Mouse (Mus musculus): ENCODE measurements around the gene Spns3. TPM values are rescaled to one million over a fixed set of nuclear protein-coding genes. Genes with fewer than 3 reads are reported as not detected.

Gene Spns3
- polyA plus RNA-seq, 1 experiment from 2014 or later: 1.9 TPM

GRCm38 (mm10) chr11:72466694-72467507 is 83.4 kb downstream of the Spns3 start:
- H3K9ac ChIP-seq (replicated peaks): 0 out of 2 replicates have a peak overlapping the region, but pooled peaks have one; percentile 48
- TF ChIP-seq CTCF (IDR thresholded peaks at IDR 0.05; ENCODE audit: low read depth) (no peak), EP300 (IDR thresholded peaks at IDR 0.05; ENCODE audit: low read depth) (no peak)
- peaks cover 61% of the 10 kb centered on the region for H3K4me1 ChIP-seq (ENCODE audit: insufficient read depth)

GRCm38 (mm10) chr11:72465978-72466693 is 84.2 kb downstream of the Spns3 start:
- Histone ChIP-seq H3K27me3 (ENCODE audit: insufficient read depth, low read length) (no peaks in the 10 kb centered on the region), H3K4me3 (ENCODE audit: low read depth, low read length) (no peak overlapping the region), H3K9me3 (ENCODE audit: low read length) (no peaks in the 10 kb centered on the region), H3K27ac (ENCODE audit: low read depth) (peak overlapping the region; percentile 86), H3K36me3 (replicated peaks; ENCODE audit: insufficient read depth, low read length) (peaks cover 3% of the 10 kb centered on the region; the same call in 1 of the 2 replicates), H3K9ac (replicated peaks) (0 out of 2 replicates have a peak overlapping the region, but pooled peaks have one; percentile 48), H3K4me2 (ENCODE audit: low read depth, low read length) (peak overlapping the region; percentile 63), H3K4me1 (ENCODE audit: insufficient read depth) (peaks cover 68% of the 10 kb centered on the region)
- peak; percentile 64 for DNase-seq
- TF ChIP-seq CTCF (IDR thresholded peaks at IDR 0.05; ENCODE audit: low read depth): peak; percentile 26; the same call in 1 of the 2 replicates
- no peak for TF ChIP-seq EP300 (IDR thresholded peaks at IDR 0.05; ENCODE audit: low read depth)
- WGBS (ENCODE audit: insufficient replicate concordance): 46% methylated on average over 11 of the region's 11 CpGs
- ATAC-seq: peak; percentile 75

More at GRCm38 (mm10) chr11:72466694-72467507, 83.4 kb downstream of the Spns3 start:
- 2% methylated on average over 11 of the region's 11 CpGs for WGBS (ENCODE audit: insufficient replicate concordance)
- Histone ChIP-seq H3K4me3 (ENCODE audit: low read depth, low read length) (no peak overlapping the region), H3K27me3 (ENCODE audit: insufficient read depth, low read length) (no peaks in the 10 kb centered on the region), H3K4me2 (ENCODE audit: low read depth, low read length) (peak overlapping the region; percentile 63), H3K36me3 (replicated peaks; ENCODE audit: insufficient read depth, low read length) (peaks cover 3% of the 10 kb centered on the region; the same call in 1 of the 2 replicates), H3K9me3 (ENCODE audit: low read length) (no peaks in the 10 kb centered on the region), H3K27ac (ENCODE audit: low read depth) (peak overlapping the region; percentile 86)
- ATAC-seq (peak; percentile 66), DNase-seq (peak; percentile 49)

- Histone ChIP-seq H3K9me3 (ENCODE audit: low read length) (no peaks in the 10 kb centered on the region), H3K27ac (ENCODE audit: low read depth) (no peak overlapping the region), H3K4me1 (ENCODE audit: insufficient read depth) (peaks cover 62% of the 10 kb centered on the region), H3K9ac (replicated peaks) (no peak overlapping the region), H3K4me3 (ENCODE audit: low read depth, low read length) (no peak overlapping the region), H3K27me3 (ENCODE audit: insufficient read depth, low read length) (no peaks in the 10 kb centered on the region), H3K4me2 (ENCODE audit: low read depth, low read length) (no peak overlapping the region), H3K36me3 (replicated peaks; ENCODE audit: insufficient read depth, low read length) (peaks cover 3% of the 10 kb centered on the region; the same call in 1 of the 2 replicates)
- TF ChIP-seq EP300 (IDR thresholded peaks at IDR 0.05; ENCODE audit: low read depth) (no peak), CTCF (IDR thresholded peaks at IDR 0.05; ENCODE audit: low read depth) (no peak)
- DNase-seq (no peak), ATAC-seq (no peak)
- 78% methylated on average over 3 of the region's 3 CpGs for WGBS (ENCODE audit: insufficient replicate concordance)
These were observed 85.5 kb downstream of the Spns3 start for GRCm38 (mm10) chr11:72464821-72465220.

- TF ChIP-seq CTCF (IDR thresholded peaks at IDR 0.05; ENCODE audit: low read depth): no peak
- no peak for TF ChIP-seq EP300 (IDR thresholded peaks at IDR 0.05; ENCODE audit: low read depth)
- H3K4me3 ChIP-seq (ENCODE audit: low read depth, low read length): no peak overlapping the region
- ATAC-seq (no peak), DNase-seq (no peak)
- no peak overlapping the region for H3K9ac ChIP-seq (replicated peaks)
- no peaks in the 10 kb centered on the region for H3K9me3 ChIP-seq (ENCODE audit: low read length)
- no peak overlapping the region for H3K4me2 ChIP-seq (ENCODE audit: low read depth, low read length)
- peaks cover 45% of the 10 kb centered on the region for H3K4me1 ChIP-seq (ENCODE audit: insufficient read depth)
- H3K36me3 ChIP-seq (replicated peaks; ENCODE audit: insufficient read depth, low read length): peaks cover 7% of the 10 kb centered on the region; the same call in 1 of the 2 replicates
- WGBS (ENCODE audit: insufficient replicate concordance): 40% methylated on average over 5 of the region's 5 CpGs
- H3K27ac ChIP-seq (ENCODE audit: low read depth): peak overlapping the region; percentile 25; the same call in 1 of the 2 replicates
- no peaks in the 10 kb centered on the region for H3K27me3 ChIP-seq (ENCODE audit: insufficient read depth, low read length)
These were observed 88.8 kb downstream of the Spns3 start for GRCm38 (mm10) chr11:72461500-72461981.

GRCm38 (mm10) chr11:72458502-72458901 is 91.8 kb downstream of the Spns3 start:
- H3K4me1 ChIP-seq (ENCODE audit: insufficient read depth): peaks cover 32% of the 10 kb centered on the region
- H3K9ac ChIP-seq (replicated peaks): peak overlapping the region; percentile 38; the same call in 1 of the 2 replicates
- 33% methylated on average over 3 of the region's 3 CpGs for WGBS (ENCODE audit: insufficient replicate concordance)

More at GRCm38 (mm10) chr11:72458502-72458901, 91.8 kb downstream of the Spns3 start:
- H3K9me3 ChIP-seq (ENCODE audit: low read length): no peaks in the 10 kb centered on the region
- DNase-seq: no peak
- no peaks in the 10 kb centered on the region for H3K27me3 ChIP-seq (ENCODE audit: insufficient read depth, low read length)
- H3K4me3 ChIP-seq (ENCODE audit: low read depth, low read length): peak overlapping the region; percentile 30
- ATAC-seq: peak; percentile 40
- peak overlapping the region; percentile 78 for H3K27ac ChIP-seq (ENCODE audit: low read depth)
- H3K36me3 ChIP-seq (replicated peaks; ENCODE audit: insufficient read depth, low read length): peaks cover 7% of the 10 kb centered on the region; the same call in 1 of the 2 replicates
- H3K4me2 ChIP-seq (ENCODE audit: low read depth, low read length): peak overlapping the region; percentile 58
- TF ChIP-seq EP300 (IDR thresholded peaks at IDR 0.05; ENCODE audit: low read depth): no peak
- no peak for TF ChIP-seq CTCF (IDR thresholded peaks at IDR 0.05; ENCODE audit: low read depth)
